Mouse (Mus musculus) myocyte (in vitro differentiated cells): Measurements from ENCODE around the gene Nxpe4.

Experiments
- MAX ChIP-seq: IDR thresholded peaks from one replicate; pipeline ENCODE4 v1.6.1; 2011; ENCODE audit warnings: low read depth, mild to moderate bottlenecking, control low read depth
- MYOG ChIP-seq, 3 experiments: IDR thresholded peaks; one replicate each; pipeline ENCODE4 v1.6.1; 2011; ENCODE audit warnings: control low read depth in 2 of 3, low read depth in 2 of 3, mild to moderate bottlenecking in 2 of 3; ENCODE audit not compliant: insufficient read length in 2 of 3, control insufficient read depth in 1 of 3, insufficient read depth in 1 of 3
- REST ChIP-seq: IDR thresholded peaks from one replicate; pipeline ENCODE4 v1.6.1; 2011; ENCODE audit warnings: mild to moderate bottlenecking, control low read depth, moderate library complexity; ENCODE audit not compliant: insufficient read depth, insufficient read length

- TF ChIP-seq REST (no peak), MYOG (IDR thresholded peaks at IDR 0.05; ENCODE audit: control insufficient read depth in 1 of 3, insufficient read depth in 1 of 3, insufficient read length in 2 of 3, low read depth in 2 of 3) (no peak), MAX (no peak)
These were observed 82.4 kb downstream of the Nxpe4 start for GRCm38 (mm10) chr9:48244175-48244574.
